Mouse (Mus musculus) E14TG2a.4 (cell line): ENCODE results near the gene Slc37a4.

ENCODE experiments used
- CTCF ChIP-seq: conservative IDR thresholded peaks from 2 replicates; pipeline ENCODE4 v1.5.1; 2014; ENCODE audit warnings: low read length
- POU5F1 ChIP-seq: IDR thresholded peaks from 2 replicates; pipeline ENCODE4 v1.6.1; 2014; ENCODE audit warnings: low read length, borderline replicate concordance

- TF ChIP-seq CTCF, result no peak
- no peak for TF ChIP-seq POU5F1
Measured at GRCm38 (mm10) chr9:44435747-44436146, 39.1 kb downstream of the Slc37a4 start.
